Mouse (Mus musculus) Patski (cell line): ENCODE data around the gene Fan1. TPM values are rescaled to one million over a fixed set of nuclear protein-coding genes. Genes with fewer than 3 reads are reported as not detected.

Experiments
- ATAC-seq: fragments of 100-300 bp; one replicate; pipeline ENCODE4 v1.8.0; 2021
- CTCF ChIA-PET: fragments of 350-600 bp; sonication (Branson Sonifier 250); formaldehyde crosslinking; loops from one replicate; lab custom pipeline; 2022; ENCODE audit warnings: inconsistent platforms; lab: Charles Lee
- POLR2A ChIA-PET: fragments of 350-600 bp; sonication (Branson Sonifier 250); formaldehyde crosslinking; loops from one replicate; lab custom pipeline; 2022; ENCODE audit warnings: antibody characterized with exemption, inconsistent platforms; lab: Charles Lee
- DNase-seq: peaks from one replicate; pipeline ENCODE4 v3.0.0-alpha.2; 2011; ENCODE audit warnings: low read depth, low spot score
- H3K27me3 ChIP-seq: fragments of 371-371 bp; one replicate; pipeline ENCODE4 v1.5.1; 2021
- CTCF ChIP-seq: fragments of 100-300 bp; IDR thresholded peaks from one replicate; pipeline ENCODE4 v1.5.1; 2021
- in situ Hi-C: fragments of 300-500 bp; cut with MboI; formaldehyde crosslinking; loops from 3 replicates; pipeline ENCODE4 v1.11.1; 2018; ENCODE audit warnings: low pct_unique_long_range_greater_than_20kb, mixed read lengths
- polyA plus RNA-seq: library from polyadenylated mRNA; unstranded; gene quantifications from one replicate; pipeline ENCODE4 v1.2.3, GENCODE M21; 2021

Gene Fan1
- polyA plus RNA-seq, 1 experiment from 2014 or later = 5.2 TPM

GRCm38 (mm10) chr7:64331309-64331708, 42.6 kb downstream of the Fan1 start:
- in situ Hi-C loops = no loop called here
- DNase-seq = no peak
- ChIA-PET POLR2A (no interaction called here), CTCF (interaction anchor here (1.5 kb wide), 1 partner anchor 167 kb away, joined by 4 read pairs; no protein-coding TSS in a partner anchor)
- no peak for ATAC-seq
- no peak for TF ChIP-seq CTCF
- no peaks in the 10 kb centered on the region for H3K27me3 ChIP-seq

- TF ChIP-seq CTCF = no peak
- no peak for DNase-seq
- ChIA-PET POLR2A (no interaction called here), CTCF (interaction anchor here (0.6 to 1.5 kb wide), 3 partner anchors 9 to 163 kb away, joined by 3 read pairs; no protein-coding TSS in a partner anchor)
- in situ Hi-C loops = loop anchor here (10.0 kb wide), 2 partner anchors 273 to 573 kb away; no protein-coding TSS in a partner anchor
- no peaks in the 10 kb centered on the region for H3K27me3 ChIP-seq
- ATAC-seq = no peak
These were observed 46.4 kb downstream of the Fan1 start for GRCm38 (mm10) chr7:64327486-64327885.

- H3K27me3 ChIP-seq = no peaks in the 10 kb centered on the region
- ATAC-seq = peak; percentile 69
- in situ Hi-C loops = loop anchor here (10.0 kb wide), 2 partner anchors 272 to 572 kb away; no protein-coding TSS in a partner anchor
- DNase-seq = peak; percentile 35
- peak; percentile 84 for TF ChIP-seq CTCF
- ChIA-PET CTCF (interaction anchor here (0.7 to 2.7 kb wide), 4 partner anchors 9 to 162 kb away, joined by 3 to 10 read pairs (median 3); no protein-coding TSS in a partner anchor), POLR2A (no interaction called here)
These were observed 47.0 kb downstream of the Fan1 start for GRCm38 (mm10) chr7:64326892-64327291.

GRCm38 (mm10) chr7:64321658-64322057, 52.2 kb downstream of the Fan1 start:
- ATAC-seq (peak; percentile 73), DNase-seq (peak; percentile 13)
- no peaks in the 10 kb centered on the region for H3K27me3 ChIP-seq
- POLR2A ChIA-PET = no interaction called here
- in situ Hi-C loops = loop anchor here (5.0 to 10.0 kb wide), 3 partner anchors 159 to 567 kb away; no protein-coding TSS in a partner anchor
- TF ChIP-seq CTCF = no peak
- CTCF ChIA-PET = no interaction called here

- no peak for TF ChIP-seq CTCF
- no peaks in the 10 kb centered on the region for H3K27me3 ChIP-seq
- DNase-seq = no peak
- in situ Hi-C loops = loop anchor here (5.0 to 10.0 kb wide), 3 partner anchors 159 to 566 kb away; no protein-coding TSS in a partner anchor
- ChIA-PET POLR2A (interaction anchor here (0.6 kb wide), 1 partner anchor 99 kb away, joined by 3 read pairs; no protein-coding TSS in a partner anchor), CTCF (interaction anchor here (1.0 to 1.1 kb wide), 2 partner anchors 11 to 156 kb away, joined by 3 to 5 read pairs; no protein-coding TSS in a partner anchor)
- no peak for ATAC-seq
These were observed 52.8 kb downstream of the Fan1 start for GRCm38 (mm10) chr7:64321125-64321524.

- ChIA-PET POLR2A (no interaction called here), CTCF (no interaction called here)
- ATAC-seq (no peak), DNase-seq (no peak)
- in situ Hi-C loops = no loop called here
- no peaks in the 10 kb centered on the region for H3K27me3 ChIP-seq
- no peak for TF ChIP-seq CTCF
These were observed 61.1 kb downstream of the Fan1 start for GRCm38 (mm10) chr7:64312811-64313210.

GRCm38 (mm10) chr7:64310756-64311155, 63.1 kb downstream of the Fan1 start:
- H3K27me3 ChIP-seq = no peaks in the 10 kb centered on the region
- ATAC-seq = no peak
- CTCF ChIA-PET = interaction anchor here (1.6 to 2.0 kb wide), 2 partner anchors 10 to 19 kb away, joined by 5 read pairs; no protein-coding TSS in a partner anchor
- in situ Hi-C loops = no loop called here
- TF ChIP-seq CTCF = no peak
- POLR2A ChIA-PET = no interaction called here
- no peak for DNase-seq

- DNase-seq (no peak), ATAC-seq (no peak)
- in situ Hi-C loops = no loop called here
- POLR2A ChIA-PET = no interaction called here
- TF ChIP-seq CTCF = no peak
- CTCF ChIA-PET = interaction anchor here (1.6 to 2.0 kb wide), 2 partner anchors 10 to 18 kb away, joined by 5 read pairs; no protein-coding TSS in a partner anchor
- no peaks in the 10 kb centered on the region for H3K27me3 ChIP-seq
These were observed 63.7 kb downstream of the Fan1 start for GRCm38 (mm10) chr7:64310241-64310640.

Other genes starting within 250 kb of the Fan1 start
- 0.28 TPM for gene Trpm1, start 220.3 kb downstream of the Fan1 start, polyA plus RNA-seq
- 26.7 TPM for gene Mtmr10, start 86.4 kb downstream of the Fan1 start, polyA plus RNA-seq
- gene Mphosph10, start 18.2 kb upstream of the Fan1 start, polyA plus RNA-seq = 37.3 TPM
- gene Mcee, start 18.5 kb upstream of the Fan1 start, polyA plus RNA-seq = 65.9 TPM
- not detected for gene Apba2, start 127.6 kb upstream of the Fan1 start, polyA plus RNA-seq